Mouse (Mus musculus): ENCODE data around the gene Shb.
"Not testable (repeated sequence)": the region's sequence is repeated elsewhere in the genome, so short reads cannot be mapped to it uniquely, and the experiment has no call there.

The Shb gene

DNA sequence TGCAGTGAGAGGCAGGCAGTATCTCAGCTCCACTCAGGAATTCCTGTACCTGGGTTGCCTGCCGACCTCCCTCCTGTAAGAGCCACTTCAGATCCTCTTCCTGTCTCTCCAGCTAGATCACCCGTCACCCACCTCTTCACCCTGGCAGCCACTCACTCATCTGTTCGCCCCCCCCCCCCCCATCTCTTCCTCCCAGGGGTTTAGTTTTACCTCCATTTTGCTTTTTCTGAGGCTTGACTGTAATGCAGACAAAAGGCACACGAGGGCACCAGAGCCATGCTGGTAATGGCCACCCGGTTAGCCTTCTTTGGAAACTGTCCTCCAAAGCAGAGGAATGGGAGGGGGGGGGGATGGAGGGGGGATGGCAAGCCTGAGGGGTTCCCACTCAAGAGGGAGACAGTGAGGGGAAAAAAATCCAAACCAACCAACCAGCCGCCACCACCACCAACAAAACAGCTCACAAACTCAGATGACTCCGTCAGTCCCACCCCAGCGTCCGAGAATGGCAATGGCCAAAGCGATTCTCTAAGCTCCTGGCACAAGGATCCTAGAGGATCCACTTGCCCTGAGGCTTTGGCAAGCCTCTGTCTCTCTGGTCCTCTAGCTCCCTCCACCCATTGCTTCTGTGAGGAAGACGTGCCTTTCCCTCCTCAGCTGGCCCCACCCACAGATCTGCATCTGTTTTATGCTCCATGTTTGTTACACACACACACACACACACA, 113.9 kb downstream of the Shb start:
- peak; percentile 21 for DNase-seq (ENCODE audit: low spot score)

DNA sequence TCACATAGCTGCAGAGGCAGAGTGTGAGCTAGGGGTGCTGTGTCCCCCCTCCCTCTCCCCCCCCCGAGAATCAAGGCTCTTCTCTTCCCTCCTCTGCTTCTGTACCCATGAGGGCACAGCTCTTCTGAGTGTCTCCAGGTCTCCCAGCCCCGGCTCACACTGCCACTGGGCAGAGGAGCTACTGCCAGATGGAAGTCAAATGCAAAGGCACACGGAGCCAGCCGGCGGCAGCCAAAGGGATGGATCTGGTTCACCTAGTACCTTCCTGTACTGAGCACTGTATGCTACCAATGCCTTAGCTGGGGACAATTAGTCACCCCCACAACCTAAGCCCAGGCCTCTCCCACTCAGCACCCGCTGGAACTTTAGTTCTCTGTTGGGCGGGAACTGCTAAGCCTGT, 116.0 kb downstream of the Shb start:
- no peak for DNase-seq (ENCODE audit: low spot score)

GRCm38 (mm10) chr4:45413674-45414338, 118.5 kb downstream of the Shb start:
- DNase-seq (ENCODE audit: low spot score) = no peak

DNA sequence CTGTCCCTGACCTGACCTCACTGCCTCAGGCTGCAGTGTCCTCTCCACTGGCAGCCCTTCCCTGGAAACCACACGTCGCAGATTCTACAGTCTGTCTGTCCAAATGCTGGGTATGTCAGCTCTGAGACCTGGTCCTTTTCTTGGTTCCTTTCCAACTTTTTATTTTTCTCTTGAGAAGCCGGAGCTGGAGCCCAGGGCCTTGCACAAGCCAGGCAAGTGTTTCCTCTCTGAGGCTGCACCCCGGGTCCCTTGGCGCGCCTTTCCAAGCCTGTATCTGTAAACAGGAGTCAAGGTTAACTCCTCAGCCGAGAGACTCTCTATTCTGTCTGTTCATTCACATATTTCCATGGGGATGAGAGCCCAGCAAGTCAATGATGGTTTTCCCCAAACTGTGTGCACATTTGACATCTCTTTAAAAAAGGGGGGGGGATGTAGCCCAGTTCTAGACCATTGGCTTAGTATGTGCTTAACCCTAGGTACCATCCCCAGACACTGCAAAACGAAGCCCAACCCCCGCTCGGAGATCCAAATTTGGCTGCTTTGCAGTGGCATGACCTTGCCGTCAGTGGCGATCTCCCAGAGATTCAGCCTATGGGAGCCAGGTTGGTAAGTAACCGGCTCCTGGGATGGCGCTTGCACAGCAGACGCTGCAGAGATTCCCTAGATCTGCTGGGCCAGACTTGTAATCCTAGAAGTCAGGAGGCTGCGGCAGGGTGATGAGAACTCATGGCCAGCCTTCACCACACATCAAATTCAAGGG, 119.7 kb downstream of the Shb start:
- no peak for DNase-seq (ENCODE audit: low spot score)

DNA sequence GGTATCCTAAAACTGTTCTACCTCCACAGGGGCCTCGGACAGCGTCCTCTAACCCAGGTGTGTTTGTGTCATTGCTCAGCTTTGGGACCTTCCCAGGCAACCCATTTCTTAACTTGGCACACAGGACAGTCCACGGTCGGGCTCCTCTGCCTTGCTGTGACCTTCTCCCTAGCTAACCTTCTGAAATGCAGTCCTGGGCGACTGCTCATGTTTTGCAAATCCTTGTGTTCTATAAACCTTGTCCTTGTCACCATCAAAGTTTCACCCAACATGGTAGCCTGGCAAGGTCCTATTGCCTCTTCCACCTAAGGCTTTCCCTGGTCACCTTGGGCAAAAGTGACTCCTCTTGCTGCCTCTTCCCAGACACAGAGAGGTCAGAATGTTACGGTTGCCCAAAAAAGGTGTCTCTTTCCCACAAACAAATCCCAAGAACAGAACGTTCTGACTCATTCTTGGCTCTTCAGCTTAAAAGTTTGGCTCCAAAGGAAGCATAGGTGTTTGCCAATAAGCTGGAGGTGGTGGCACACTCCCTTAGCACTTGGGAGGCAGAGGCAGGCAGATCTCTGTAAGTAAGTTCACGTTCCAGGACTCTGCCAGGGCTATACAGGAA, 121.0 kb downstream of the Shb start:
- DNase-seq (ENCODE audit: low spot score) = no peak

- peak; percentile 10 for DNase-seq (ENCODE audit: low spot score)
Observed at GRCm38 (mm10) chr4:45409270-45409669, 123.0 kb downstream of the Shb start.

DNA sequence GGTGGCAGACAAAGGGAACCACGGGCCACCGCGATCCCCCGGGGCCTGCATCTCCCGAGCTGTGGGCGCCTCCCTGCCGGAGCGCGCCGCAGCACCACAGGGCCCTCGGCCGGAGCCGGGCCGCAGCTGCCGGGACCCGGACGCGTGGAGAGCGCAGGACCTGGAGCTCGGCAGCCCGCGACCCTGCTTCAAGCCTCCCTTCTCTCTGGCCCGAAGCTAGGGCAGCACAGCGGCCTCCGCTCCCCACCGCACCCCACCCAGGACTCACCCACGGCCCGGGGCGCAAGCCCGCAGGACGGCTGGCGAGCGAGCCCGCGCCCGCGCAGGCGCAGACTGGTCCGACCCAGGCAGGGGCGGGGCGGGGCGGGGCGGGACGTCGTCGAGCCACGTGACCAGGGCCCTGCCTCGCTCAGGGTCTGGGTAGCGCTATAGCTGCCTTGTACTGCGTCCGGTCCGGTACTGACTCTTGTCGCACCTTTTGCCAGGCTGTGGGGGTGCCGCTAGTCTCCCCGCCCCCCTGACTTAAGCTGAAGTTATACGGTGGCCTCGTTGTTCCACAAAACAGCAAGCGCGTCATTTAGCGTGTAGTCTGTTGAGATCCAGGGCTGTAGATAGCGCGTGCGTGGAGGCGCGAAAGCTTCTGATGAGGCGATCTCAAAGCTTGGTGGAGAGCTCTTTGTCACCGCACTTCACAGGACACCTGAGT, 123.7 kb downstream of the Shb start, which contains the start of gene Slc25a51:
Slc25a51 (minus strand) TSS at position 340 of the 706 bp plus-strand sequence.
- peak; percentile 77 for DNase-seq (ENCODE audit: low spot score)

GRCm38 (mm10) chr4:45407703-45408334, 124.5 kb downstream of the Shb start:
- DNase-seq (ENCODE audit: low spot score) = no peak

- no peak for DNase-seq (ENCODE audit: low spot score)
Observed at GRCm38 (mm10) chr4:45407001-45407702, 125.1 kb downstream of the Shb start.

- DNase-seq (ENCODE audit: low spot score) = no peak
Observed at GRCm38 (mm10) chr4:45406397-45406796, 125.9 kb downstream of the Shb start.

DNA sequence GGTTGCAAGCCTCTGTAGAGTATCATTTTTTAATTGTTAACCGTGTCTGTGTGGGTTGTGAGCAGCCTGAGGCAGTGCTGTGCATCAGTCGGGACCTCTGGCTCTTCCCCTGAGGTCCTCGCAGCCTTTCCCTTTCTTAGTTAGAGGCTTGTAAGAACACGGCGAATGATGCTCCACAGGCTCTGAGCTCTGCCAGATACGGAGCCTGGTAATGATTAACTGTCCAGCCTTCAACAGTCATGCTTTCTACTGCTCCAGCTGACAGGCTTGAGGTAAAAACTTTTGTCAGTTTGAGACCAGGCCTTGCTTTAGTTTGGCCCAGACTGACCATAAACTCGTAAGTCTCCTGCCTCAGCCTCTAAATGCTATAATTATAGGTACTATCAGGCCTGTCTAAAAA, 127.0 kb downstream of the Shb start:
- DNase-seq (ENCODE audit: low spot score) = no peak

DNA sequence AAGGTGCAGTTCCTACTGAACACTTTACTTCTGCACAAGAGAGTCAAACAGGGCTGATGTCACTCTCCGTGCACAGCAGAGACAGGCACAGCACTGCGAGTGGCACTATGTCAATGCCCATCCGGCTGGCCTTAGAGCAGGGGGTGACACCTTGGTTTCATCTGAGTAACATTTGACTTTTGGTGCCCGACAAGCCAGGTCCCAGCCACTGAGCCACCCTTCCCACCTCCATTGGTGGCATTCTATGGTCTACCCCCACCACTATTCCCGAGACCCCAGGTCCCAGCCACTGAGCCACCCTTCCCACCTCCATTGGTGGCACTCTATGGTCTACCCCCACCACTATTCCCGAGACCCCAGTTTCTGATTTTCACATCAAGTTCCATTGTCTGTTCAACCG, 128.2 kb downstream of the Shb start:
- no peak for DNase-seq (ENCODE audit: low spot score)

- DNase-seq (ENCODE audit: low spot score) = no peak
Observed at GRCm38 (mm10) chr4:45403499-45403878, 128.8 kb downstream of the Shb start.

DNA sequence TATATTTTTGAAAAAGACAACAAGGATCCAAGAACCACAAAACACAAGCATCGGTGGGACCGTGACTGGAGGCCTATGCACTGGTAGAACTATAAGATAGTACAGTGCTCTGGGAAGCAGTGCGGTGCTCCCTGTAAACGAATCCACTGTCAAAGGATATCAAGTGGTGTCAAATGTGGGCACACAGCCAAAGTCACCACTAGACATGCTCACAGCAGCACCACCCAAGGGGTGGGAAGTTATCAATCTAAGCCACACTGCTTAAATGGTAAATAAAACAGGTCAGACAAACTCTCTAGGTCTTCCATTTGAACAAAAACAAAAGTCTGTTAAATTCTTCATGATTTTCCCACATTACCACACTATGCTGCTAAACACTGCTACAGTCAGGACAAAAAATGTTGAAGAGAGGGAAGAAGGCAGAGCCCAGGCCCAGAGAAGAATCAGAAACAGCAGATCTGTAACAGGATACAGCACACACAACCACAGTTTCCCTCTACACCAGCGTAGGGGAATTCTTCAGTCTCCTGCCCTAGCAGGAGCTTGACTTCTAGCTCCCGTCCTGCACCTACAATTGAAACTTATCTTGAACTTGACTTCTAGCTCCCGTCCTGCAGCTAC, 129.3 kb downstream of the Shb start:
- DNase-seq (ENCODE audit: low spot score) = no peak

- DNase-seq (ENCODE audit: low spot score) = no peak
Observed at GRCm38 (mm10) chr4:45402281-45402680, 130.0 kb downstream of the Shb start.

GRCm38 (mm10) chr4:45399421-45400210, 132.7 kb downstream of the Shb start:
- no peak for DNase-seq (ENCODE audit: low spot score)

- not testable (repeated sequence) for DNase-seq (ENCODE audit: low spot score)
Observed at GRCm38 (mm10) chr4:45398315-45398714, 134.0 kb downstream of the Shb start.

GRCm38 (mm10) chr4:45396211-45396610, 136.1 kb downstream of the Shb start:
- DNase-seq (ENCODE audit: low spot score) = not testable (repeated sequence)

DNA sequence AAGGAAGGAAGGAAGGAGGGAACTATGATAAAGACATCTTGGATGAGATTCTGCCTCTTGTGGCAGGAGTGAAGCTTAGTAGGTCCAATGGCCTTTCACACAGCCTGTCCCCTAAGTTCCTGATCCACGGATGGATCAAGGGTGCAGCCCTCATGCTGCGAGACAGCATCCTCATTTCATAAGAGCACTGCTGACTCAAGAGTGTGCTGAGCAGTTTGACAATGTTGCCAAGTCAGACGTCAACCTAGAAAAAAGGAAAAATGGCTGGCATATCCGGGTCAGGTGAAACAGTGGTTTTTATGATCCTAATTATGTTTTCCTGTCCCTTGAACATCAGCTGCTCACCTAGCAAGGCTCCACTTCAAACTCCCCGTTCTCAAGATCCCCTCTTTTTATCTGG, 138.6 kb downstream of the Shb start:
- no peak for DNase-seq (ENCODE audit: low spot score)

All from layer of hippocampus, adult 9-10 months (tissue).